ENCODE assay signal across 19 mouse cellular contexts in genomic region chr14:98827490-98827889, GRCm38 (mm10).
"Had no signal": no experiment of that assay in that cellular context is flagged by ENCODE, and none has a peak within 500 bp of the region (broad histone marks: within the 10 kb centered on the region; RNA-seq: fewer than 3 reads in every experiment).

No protein-coding gene starts in this region.

- H3K36me3 ChIP-seq: limb, embryonic 12.5 days; limb, embryonic 15.5 days; midbrain, embryonic 10.5 days; midbrain, embryonic 13.5 days had no signal

- DNase-seq: left cerebral cortex, postnatal 4 days; liver, postnatal 0 days; lung, embryonic 14.5 days; lung, postnatal 10 days; lung, postnatal 36 days; thymus, adult 2 months; thymus, postnatal 14 days; thymus, postnatal 4 days had no signal

- H3K4me2 ChIP-seq: limb, embryonic 12.5 days; limb, embryonic 15.5 days; liver, embryonic 11.5 days; lung, embryonic 14.5 days; midbrain, embryonic 13.5 days had no signal

- ATAC-seq: intestine, postnatal 0 days; liver, postnatal 0 days; midbrain, embryonic 13.5 days; midbrain, embryonic 16.5 days had no signal

- H3K27ac ChIP-seq: kidney, postnatal 0 days; limb, embryonic 12.5 days; limb, embryonic 15.5 days; liver, embryonic 14.5 days; midbrain, embryonic 10.5 days; midbrain, embryonic 13.5 days had no signal

- H3K27me3 ChIP-seq: limb, embryonic 12.5 days; limb, embryonic 15.5 days; megakaryocyte, embryonic 14.5 days; midbrain, embryonic 13.5 days had no signal

- H3K9ac ChIP-seq: limb, embryonic 12.5 days; limb, embryonic 15.5 days; liver, embryonic 14.5 days; liver, postnatal 0 days; lung, embryonic 14.5 days; midbrain, embryonic 13.5 days had no signal

- H3K9me3 ChIP-seq: limb, embryonic 12.5 days; limb, embryonic 15.5 days; midbrain, embryonic 10.5 days; midbrain, embryonic 13.5 days had no signal

- H3K4me1 ChIP-seq: megakaryocyte, embryonic 14.5 days; midbrain, embryonic 10.5 days had no signal

- H3K4me3 ChIP-seq: limb, embryonic 12.5 days; limb, embryonic 15.5 days; megakaryocyte, embryonic 14.5 days; midbrain, embryonic 10.5 days; midbrain, embryonic 13.5 days; myocyte had no signal
